8 mouse cellular contexts compared by ENCODE assay signal in genomic region chr2:145675142-145675755, GRCm38 (mm10). TPM values are rescaled to one million over a fixed set of nuclear protein-coding genes. Genes with fewer than 3 reads are reported as not detected.
DNase-seq lines count a peak whose midpoint lies in the region; ATAC-seq and TF ChIP-seq lines count a peak whose summit lies in the region.

Gene Rin2, plus strand, starts transcription at chr2:145675215.

- peak within 1 kb of the TSS; percentile 70 to 95 for H3K4me3 ChIP-seq in ES-E14 (ENCODE audit: insufficient read depth in 1 of 2, low read depth in 1 of 2, low read length in 2 of 2, poor library complexity in 1 of 2, severe bottlenecking in 1 of 2)
- H3K4me3 ChIP-seq in brown adipose tissue, adult 24 weeks (ENCODE audit: insufficient read depth, low read depth, low read length): peak within 1 kb of the TSS; percentile 77
- H3K4me3 ChIP-seq in forebrain, embryonic 13.5 days: peak within 1 kb of the TSS; percentile 69
- peak within 1 kb of the TSS; percentile 75 for H3K4me3 ChIP-seq in lung, adult 2 months (replicated peaks; ENCODE audit: extremely low read depth, low read depth, low read length)

- H3K4me2 ChIP-seq in forebrain, embryonic 13.5 days: peak within 1 kb of the TSS; percentile 93

- peak within 1 kb of the TSS; percentile 83 for H3K9ac ChIP-seq in ES-E14 (ENCODE audit: insufficient read depth, low read depth, low read length, poor library complexity, severe bottlenecking)
- H3K9ac ChIP-seq in forebrain, embryonic 13.5 days: peak within 1 kb of the TSS; percentile 73

- intact Hi-C loops in heart, postnatal 10 days (cut with DNase I): no loop called here

- WGBS in forebrain, embryonic 13.5 days: under 1% methylated on average over 32 of the region's 33 CpGs
- under 1% methylated on average over 33 of the region's 33 CpGs for WGBS in lung, adult 2 months

- H3K27ac ChIP-seq in ES-E14 (ENCODE audit: insufficient read depth, low read depth, low read length, poor library complexity, severe bottlenecking): peak within 1 kb of the TSS; percentile 68; the same call in 1 of the 2 replicates
- H3K27ac ChIP-seq in brown adipose tissue, adult 24 weeks (replicated peaks; ENCODE audit: low read depth, low read length): no peak within 1 kb of the TSS
- peak within 1 kb of the TSS; percentile 10; the same call in 1 of the 2 replicates for H3K27ac ChIP-seq in forebrain, embryonic 13.5 days

- no peak for TF ChIP-seq CTCF in lung, adult 2 months (IDR thresholded peaks at IDR 0.05; ENCODE audit: insufficient read depth, low read length)

- H3K27me3 ChIP-seq in forebrain, embryonic 13.5 days: no peaks in the 10 kb centered on the region

- H3K36me3 ChIP-seq in ES-E14 (ENCODE audit: control insufficient read depth, insufficient read depth, low read length, poor library complexity, severe bottlenecking): no peaks in the 10 kb centered on the region
- no peaks in the 10 kb centered on the region for H3K36me3 ChIP-seq in forebrain, embryonic 13.5 days (ENCODE audit: poor library complexity, severe bottlenecking)

- DNase-seq in ES-E14 (ENCODE audit: low read depth, low spot score): peak; percentile 91
- peak; percentile 78 for DNase-seq in heart, postnatal 10 days
- peak; percentile 85 to 92 for DNase-seq in kidney, postnatal 36 days
- peak; percentile 81 for DNase-seq in lung, adult 2 months
- DNase-seq in urinary bladder, postnatal 10 days (ENCODE audit: low spot score): peak; percentile 20

- peak; percentile 87 for ATAC-seq in forebrain, embryonic 13.5 days
- no peak for ATAC-seq in neutrophil, adult 5-6 weeks (ENCODE audit: extremely low read depth, insufficient number of reproducible peaks, low FRiP score, poor library complexity, severe bottlenecking)

- no peaks in the 10 kb centered on the region for H3K9me3 ChIP-seq in ES-E14 (ENCODE audit: control insufficient read depth, insufficient read depth, low read depth, low read length)
- H3K9me3 ChIP-seq in forebrain, embryonic 13.5 days (replicated peaks): no peaks in the 10 kb centered on the region

- in situ Hi-C loops in ES-E14 (cut with MboI; ENCODE audit: low sequenced_read_pairs in 2 of 2, unreplicated experiment in 2 of 2): no loop called here

- peaks cover 0 to 4% of the 10 kb centered on the region in 2 experiments; a peak in 2 of 4 replicates for H3K4me1 ChIP-seq in ES-E14 (ENCODE audit: control insufficient read depth in 2 of 2, insufficient read depth in 2 of 2, low read length in 2 of 2, poor library complexity in 1 of 2)
- H3K4me1 ChIP-seq in brown adipose tissue, adult 24 weeks (ENCODE audit: control insufficient read depth, insufficient read depth, insufficient read length, low read length): peaks cover 4% of the 10 kb centered on the region; the same call in 1 of the 2 replicates
- peaks cover 24% of the 10 kb centered on the region for H3K4me1 ChIP-seq in forebrain, embryonic 13.5 days
- H3K4me1 ChIP-seq in lung, adult 2 months (ENCODE audit: control insufficient read depth, insufficient read depth, low read length): peaks cover 4% of the 10 kb centered on the region; the same call in 1 of the 2 replicates

- TF ChIP-seq POLR2A in lung, adult 2 months (IDR thresholded peaks at IDR 0.05; ENCODE audit: borderline replicate concordance, extremely low read depth, low read depth, low read length): no peak; the same call in 1 of the 2 replicates

TF ChIP-seq in ES-E14, 5 proteins besides CTCF, POLR2A, EP300 and RAD21:
- no peak for TF ChIP-seq MAFK (IDR thresholded peaks at IDR 0.05; ENCODE audit: insufficient read depth, low read depth, low read length)
TF ChIP-seq in ES-E14: peak in this region for 0.

RNA-seq across cellular contexts. Expression of gene Rin2, which starts in this region (rescaled TPM):
- 3.6 and 3.7 TPM in 2 replicates for total RNA-seq in ES-E14 (2012; rRNA removed)
- 12.3 and 18.0 TPM in 2 replicates for polyA plus RNA-seq in brown adipose tissue, adult 24 weeks (2012; ENCODE audit: insufficient read depth, insufficient read length, missing spikeins)
- 7.3 and 9.9 TPM in 2 replicates for polyA plus RNA-seq in forebrain, embryonic 13.5 days (2015; fragmentation: Nextera tagmentation; extraction: Ambion mirVana)
- 10 to 100 TPM; 18.5 to 29.1 TPM for total RNA-seq in heart, postnatal 10 days (2021)
- polyA plus RNA-seq in lung, adult 2 months (2012; rRNA removed): 37.4 and 44.3 TPM in 2 replicates
- total RNA-seq in neutrophil, adult 5-6 weeks (2017): 18.0 and 21.3 TPM in 2 replicates

Comparison
In these comparisons a context has a peak if more than half of its experiments do, and no peak if none do; other contexts are left out.
1. DNase-seq: peak in every context shown above with its lines; median percentile 91 in ES-E14; 88 in kidney, postnatal 36 days; 81 in lung, adult 2 months; 78 in heart, postnatal 10 days; 20 in urinary bladder, postnatal 10 days.